Mouse (Mus musculus) liver, adult 2 months (tissue): Measurements from ENCODE around the gene Eif6.

Source experiments
- CTCF ChIP-seq: fragments of 200-500 bp; IDR thresholded peaks from 2 replicates; pipeline ENCODE4 v1.5.1; 2011; ENCODE audit warnings: low read depth, low read length, control low read depth
- POLR2A ChIP-seq: fragments of 200-500 bp; IDR thresholded peaks from 2 replicates; pipeline ENCODE4 v1.6.1; 2011; ENCODE audit warnings: low read length, control low read depth; ENCODE audit not compliant: insufficient read depth; ENCODE audit errors: extremely low read depth

DNA sequence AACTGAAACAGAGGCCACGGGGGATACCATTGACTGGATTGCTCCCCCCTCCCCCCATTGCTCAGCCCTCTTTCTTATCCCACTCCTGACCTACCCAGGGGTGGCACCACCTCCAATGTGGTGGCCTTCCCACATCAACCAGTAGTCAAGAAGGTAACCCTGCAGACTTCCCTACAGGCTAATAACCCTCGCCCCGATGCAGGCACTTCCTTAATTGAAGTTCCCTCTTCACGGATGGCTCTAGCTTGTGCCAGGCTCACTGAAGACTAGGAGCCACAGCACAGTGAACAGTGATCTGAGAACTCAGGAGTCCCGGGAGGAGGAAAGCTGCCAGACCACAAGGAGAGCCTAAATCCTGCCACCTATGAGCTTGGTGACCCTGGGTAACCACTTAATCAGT is 39.8 kb downstream of the Eif6 start:
- TF ChIP-seq CTCF (no peak), POLR2A (no peak)
